Mouse (Mus musculus): Measurements from ENCODE around the gene Bbs1. TPM values are rescaled to one million over a fixed set of nuclear protein-coding genes. Genes with fewer than 3 reads are reported as not detected.
"Not testable (repeated sequence)": the region's sequence is repeated elsewhere in the genome, so short reads cannot be mapped to it uniquely, and the experiment has no call there.

Bbs1 gene
- total RNA-seq, 2 experiments from 2014 or later = 36.7 to 41.8 TPM

GRCm38 (mm10) chr19:4896780-4897520 lies 9.5 kb downstream of the Bbs1 start:
- intact Hi-C loops (cut with DNase I) = no loop called here

GRCm38 (mm10) chr19:4891798-4892197 lies 14.6 kb downstream of the Bbs1 start:
- DNase-seq (ENCODE audit: extremely low spot score in 1 of 2, low spot score in 2 of 2) = no peak
- intact Hi-C loops (cut with DNase I) = no loop called here

More at GRCm38 (mm10) chr19:4896780-4897520, 9.5 kb downstream of the Bbs1 start:
- DNase-seq (ENCODE audit: extremely low spot score in 1 of 2, low spot score in 2 of 2) = no peak

GRCm38 (mm10) chr19:4889791-4890190 lies 16.6 kb downstream of the Bbs1 start:
- intact Hi-C loops (cut with DNase I) = no loop called here
- no peak for DNase-seq (ENCODE audit: extremely low spot score in 1 of 2, low spot score in 2 of 2)

- DNase-seq (ENCODE audit: extremely low spot score in 1 of 2, low spot score in 2 of 2) = no peak
Measured at GRCm38 (mm10) chr19:4883961-4884360, 22.5 kb downstream of the Bbs1 start.

GRCm38 (mm10) chr19:4879324-4879703 lies 27.1 kb downstream of the Bbs1 start:
- no peak for DNase-seq (ENCODE audit: extremely low spot score in 1 of 2, low spot score in 2 of 2)
- intact Hi-C loops (cut with DNase I) = no loop called here

More at GRCm38 (mm10) chr19:4883961-4884360, 22.5 kb downstream of the Bbs1 start:
- intact Hi-C loops (cut with DNase I) = no loop called here

GRCm38 (mm10) chr19:4878405-4879323 lies 27.8 kb downstream of the Bbs1 start, which contains the start of gene Zdhhc24:
Zdhhc24 (plus strand) TSS chr19:4878668.
- intact Hi-C loops (cut with DNase I) = no loop called here
- peak; percentile 96 for DNase-seq (ENCODE audit: extremely low spot score in 1 of 2, low spot score in 2 of 2)

- intact Hi-C loops (cut with DNase I) = no loop called here
Measured at GRCm38 (mm10) chr19:4877785-4878184, 28.6 kb downstream of the Bbs1 start, which contains the start of gene Actn3. Actn3 (minus strand) TSS chr19:4877909.

GRCm38 (mm10) chr19:4876755-4877154 lies 29.7 kb downstream of the Bbs1 start:
- intact Hi-C loops (cut with DNase I) = no loop called here
- DNase-seq (ENCODE audit: extremely low spot score in 1 of 2, low spot score in 2 of 2) = no peak

More at GRCm38 (mm10) chr19:4877785-4878184, 28.6 kb downstream of the Bbs1 start, which contains the start of gene Actn3:
- no peak for DNase-seq (ENCODE audit: extremely low spot score in 1 of 2, low spot score in 2 of 2)

GRCm38 (mm10) chr19:4876241-4876640 lies 30.2 kb downstream of the Bbs1 start:
- no peak for DNase-seq (ENCODE audit: extremely low spot score in 1 of 2, low spot score in 2 of 2)
- intact Hi-C loops (cut with DNase I) = no loop called here

- intact Hi-C loops (cut with DNase I); DNase-seq (ENCODE audit: extremely low spot score in 1 of 2, low spot score in 2 of 2): not testable (repeated sequence)
Measured at GRCm38 (mm10) chr19:4874613-4875012, 31.8 kb downstream of the Bbs1 start.

GRCm38 (mm10) chr19:4865147-4865546 lies 41.3 kb downstream of the Bbs1 start:
- intact Hi-C loops (cut with DNase I) = no loop called here
- peak in 1 of 2 experiments; percentile 73 for DNase-seq (ENCODE audit: extremely low spot score in 1 of 2, low spot score in 2 of 2)

- no peak for DNase-seq (ENCODE audit: extremely low spot score in 1 of 2, low spot score in 2 of 2)
- intact Hi-C loops (cut with DNase I) = no loop called here
Measured at GRCm38 (mm10) chr19:4863048-4863447, 43.4 kb downstream of the Bbs1 start.

- intact Hi-C loops (cut with DNase I) = no loop called here
- DNase-seq (ENCODE audit: extremely low spot score in 1 of 2, low spot score in 2 of 2) = no peak
Measured at GRCm38 (mm10) chr19:4859081-4859480, 47.3 kb downstream of the Bbs1 start.

GRCm38 (mm10) chr19:4855951-4856350 lies 50.5 kb downstream of the Bbs1 start:
- no peak for DNase-seq (ENCODE audit: extremely low spot score in 1 of 2, low spot score in 2 of 2)
- intact Hi-C loops (cut with DNase I) = no loop called here

GRCm38 (mm10) chr19:4855470-4855820 lies 51.0 kb downstream of the Bbs1 start:
- DNase-seq (ENCODE audit: extremely low spot score in 1 of 2, low spot score in 2 of 2) = no peak
- intact Hi-C loops (cut with DNase I) = no loop called here

- intact Hi-C loops (cut with DNase I) = no loop called here
Measured at GRCm38 (mm10) chr19:4854552-4855469, 51.6 kb downstream of the Bbs1 start, which contains the start of gene Ctsf. Ctsf (plus strand) TSS chr19:4855130.

GRCm38 (mm10) chr19:4850281-4850680 lies 56.1 kb downstream of the Bbs1 start:
- intact Hi-C loops (cut with DNase I) = no loop called here
- no peak for DNase-seq (ENCODE audit: extremely low spot score in 1 of 2, low spot score in 2 of 2)

More at GRCm38 (mm10) chr19:4854552-4855469, 51.6 kb downstream of the Bbs1 start, which contains the start of gene Ctsf:
- DNase-seq (ENCODE audit: extremely low spot score in 1 of 2, low spot score in 2 of 2) = peak; percentile 90 to 93

GRCm38 (mm10) chr19:4849800-4850199 lies 56.6 kb downstream of the Bbs1 start:
- DNase-seq (ENCODE audit: extremely low spot score in 1 of 2, low spot score in 2 of 2) = no peak
- intact Hi-C loops (cut with DNase I) = loop anchor here (5.0 kb wide), 1 partner anchor 92 kb away; the partner anchor contains the start of gene Rbm4b
